8 mouse cellular contexts compared by ENCODE assay signal in the genomic region with DNA sequence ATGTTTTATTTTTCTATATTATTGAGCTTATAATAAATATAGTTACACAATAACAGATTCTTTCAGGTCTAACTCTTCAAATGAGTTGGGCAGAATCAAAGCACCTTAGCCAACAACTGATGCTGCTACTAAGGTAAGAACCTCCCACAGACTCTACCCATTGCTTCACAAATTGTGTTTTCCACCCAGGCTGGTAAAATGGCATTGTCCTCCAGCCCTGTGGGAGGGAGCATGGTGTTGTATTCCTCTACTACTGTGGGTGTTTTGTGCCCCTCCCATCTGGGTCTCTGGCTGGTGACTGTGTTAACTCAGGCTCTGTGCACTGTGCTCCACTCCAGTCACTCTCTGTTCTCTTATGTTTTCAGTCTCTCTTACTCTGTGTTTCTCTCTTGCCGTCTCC. TPM values are rescaled to one million over a fixed set of nuclear protein-coding genes. Genes with fewer than 3 reads are reported as not detected.
DNase-seq lines count a peak whose midpoint lies in the region; ATAC-seq lines count a peak whose summit lies in the region.

No protein-coding gene starts in this region.

- H3K4me1 ChIP-seq in kidney, embryonic 14.5 days (ENCODE audit: control insufficient read depth, insufficient read depth, low read length), result peaks cover 26% of the 10 kb centered on the region
- peaks cover 29% of the 10 kb centered on the region for H3K4me1 ChIP-seq in embryonic facial prominence, embryonic 10.5 days
- H3K4me1 ChIP-seq in hindbrain, embryonic 12.5 days, result peaks cover 26% of the 10 kb centered on the region
- H3K4me1 ChIP-seq in midbrain, embryonic 11.5 days (ENCODE audit: control insufficient read depth, insufficient read depth, low read length), result peaks cover 20% of the 10 kb centered on the region

- H3K9ac ChIP-seq in kidney, embryonic 14.5 days (ENCODE audit: low read depth, low read length), result no peak overlapping the region; the same call in 1 of the 2 replicates
- peak overlapping the region; percentile 44 for H3K9ac ChIP-seq in hindbrain, embryonic 12.5 days
- no peak overlapping the region for H3K9ac ChIP-seq in midbrain, embryonic 11.5 days (ENCODE audit: low read length)

- ATAC-seq in kidney, embryonic 14.5 days (ENCODE audit: low FRiP score, low TSS enrichment), result no peak
- ATAC-seq in hindbrain, embryonic 12.5 days (ENCODE audit: low FRiP score), result no peak
- ATAC-seq in midbrain, embryonic 11.5 days (ENCODE audit: low FRiP score), result no peak
- ATAC-seq in erythroid progenitor cell, adult 5-6 weeks (replicated peaks; ENCODE audit: low FRiP score, poor library complexity, severe bottlenecking), result no peak

- H3K4me2 ChIP-seq in kidney, embryonic 14.5 days (replicated peaks; ENCODE audit: low read depth, low read length), result peak overlapping the region; percentile 70
- peak overlapping the region; percentile 70 for H3K4me2 ChIP-seq in hindbrain, embryonic 12.5 days (replicated peaks)
- H3K4me2 ChIP-seq in midbrain, embryonic 11.5 days, result peak overlapping the region; percentile 63; the same call in 1 of the 2 replicates

- no peak overlapping the region for H3K27ac ChIP-seq in kidney, embryonic 14.5 days (ENCODE audit: low read depth, low read length)
- no peak overlapping the region for H3K27ac ChIP-seq in embryonic facial prominence, embryonic 10.5 days (replicated peaks)
- no peak overlapping the region for H3K27ac ChIP-seq in hindbrain, embryonic 12.5 days
- H3K27ac ChIP-seq in midbrain, embryonic 11.5 days (ENCODE audit: low read depth, low read length), result no peak overlapping the region

- peak overlapping the region; percentile 99; the same call in 1 of the 2 replicates for H3K4me3 ChIP-seq in kidney, embryonic 14.5 days (ENCODE audit: low read length)
- H3K4me3 ChIP-seq in embryonic facial prominence, embryonic 10.5 days, result peak overlapping the region; percentile 94
- H3K4me3 ChIP-seq in hindbrain, embryonic 12.5 days, result peak overlapping the region; percentile 97; the same call in 1 of the 2 replicates
- H3K4me3 ChIP-seq in midbrain, embryonic 11.5 days (ENCODE audit: low read depth, low read length), result no peak overlapping the region

- no peaks in the 10 kb centered on the region for H3K9me3 ChIP-seq in kidney, embryonic 14.5 days (ENCODE audit: control insufficient read depth, low read length)
- H3K9me3 ChIP-seq in embryonic facial prominence, embryonic 10.5 days, result no peaks in the 10 kb centered on the region
- H3K9me3 ChIP-seq in hindbrain, embryonic 12.5 days (replicated peaks), result no peaks in the 10 kb centered on the region
- H3K9me3 ChIP-seq in midbrain, embryonic 11.5 days (ENCODE audit: control insufficient read depth, low read length), result no peaks in the 10 kb centered on the region

- peaks cover 7% of the 10 kb centered on the region for H3K36me3 ChIP-seq in kidney, embryonic 14.5 days (ENCODE audit: control insufficient read depth, insufficient read depth, low read length)
- peaks cover 22% of the 10 kb centered on the region for H3K36me3 ChIP-seq in embryonic facial prominence, embryonic 10.5 days (replicated peaks)
- 0 out of 2 replicates have a peak, but pooled peaks cover 5% of the 10 kb centered on the region for H3K36me3 ChIP-seq in hindbrain, embryonic 12.5 days
- H3K36me3 ChIP-seq in midbrain, embryonic 11.5 days (ENCODE audit: control insufficient read depth, insufficient read depth, low read length), result no peaks in the 10 kb centered on the region

- DNase-seq in kidney, postnatal 10 days, result no peak
- DNase-seq in embryonic facial prominence, embryonic 10.5 days (ENCODE audit: low spot score), result no peak
- DNase-seq in midbrain, embryonic 11.5 days (ENCODE audit: low spot score, missing footprints), result no peak
- DNase-seq in adrenal gland, postnatal 25 days, result no peak
- no peak for DNase-seq in gastrocnemius, adult 18-20 months (ENCODE audit: low spot score)

- WGBS in kidney, embryonic 14.5 days, result 30% methylated on average over 1 of the region's 1 CpGs
- 50% methylated on average over 1 of the region's 1 CpGs for WGBS in embryonic facial prominence, embryonic 10.5 days
- WGBS in hindbrain, embryonic 12.5 days, result 44% methylated on average over 1 of the region's 1 CpGs
- WGBS in midbrain, embryonic 11.5 days, result 53% methylated on average over 1 of the region's 1 CpGs

- no peaks in the 10 kb centered on the region for H3K27me3 ChIP-seq in kidney, embryonic 14.5 days (ENCODE audit: control insufficient read depth, insufficient read depth, low read length)
- no peaks in the 10 kb centered on the region for H3K27me3 ChIP-seq in embryonic facial prominence, embryonic 10.5 days (replicated peaks; ENCODE audit: low read depth, poor library complexity, severe bottlenecking)
- no peaks in the 10 kb centered on the region for H3K27me3 ChIP-seq in hindbrain, embryonic 12.5 days
- H3K27me3 ChIP-seq in midbrain, embryonic 11.5 days (ENCODE audit: control insufficient read depth, insufficient read depth, low read length), result no peaks in the 10 kb centered on the region

RNA-seq across cellular contexts. Expression of gene Mzt1, which starts 2.4 kb away (rescaled TPM):
- 66.0 and 86.2 TPM in 2 replicates for polyA plus RNA-seq in kidney, embryonic 14.5 days (2014; fragmentation: Nextera tagmentation; extraction: Ambion mirVana)
- 96.8 and 101 TPM in 2 replicates for polyA plus RNA-seq in embryonic facial prominence, embryonic 10.5 days (2016; fragmentation: Nextera tagmentation; extraction: Ambion mirVana)
- polyA plus RNA-seq in hindbrain, embryonic 12.5 days (2016; fragmentation: Nextera tagmentation; extraction: Ambion mirVana), result 130 and 140 TPM in 2 replicates
- polyA plus RNA-seq in midbrain, embryonic 11.5 days (2014; fragmentation: Nextera tagmentation; extraction: Ambion mirVana), result 111 and 133 TPM in 2 replicates
- 153 and 187 TPM in 2 replicates for total RNA-seq in erythroid progenitor cell, adult 5-6 weeks (2015; ENCODE audit: low replicate concordance)
- total RNA-seq in erythroid progenitor cell, adult 5-6 weeks (2017; ENCODE audit: low replicate concordance), result 87.4 and 104 TPM in 2 replicates
- total RNA-seq in adrenal gland, postnatal 25 days (2021), result 31.1 and 35.6 TPM in 2 replicates
- total RNA-seq in gastrocnemius, adult 18-20 months (2021), result 10 to 100 TPM; 33.8 to 35.5 TPM

RNA-seq across cellular contexts. Expression of gene Bora, which starts 2.5 kb away (rescaled TPM):
- 77.1 and 97.6 TPM in 2 replicates for polyA plus RNA-seq in kidney, embryonic 14.5 days (2014; fragmentation: Nextera tagmentation; extraction: Ambion mirVana)
- polyA plus RNA-seq in embryonic facial prominence, embryonic 10.5 days (2016; fragmentation: Nextera tagmentation; extraction: Ambion mirVana), result 87.0 and 93.0 TPM in 2 replicates
- polyA plus RNA-seq in hindbrain, embryonic 12.5 days (2016; fragmentation: Nextera tagmentation; extraction: Ambion mirVana), result 50.3 and 52.1 TPM in 2 replicates
- polyA plus RNA-seq in midbrain, embryonic 11.5 days (2014; fragmentation: Nextera tagmentation; extraction: Ambion mirVana), result 64.0 and 66.1 TPM in 2 replicates
- 108 and 116 TPM in 2 replicates for total RNA-seq in erythroid progenitor cell, adult 5-6 weeks (2015; ENCODE audit: low replicate concordance)
- total RNA-seq in erythroid progenitor cell, adult 5-6 weeks (2017; ENCODE audit: low replicate concordance), result 85.2 and 88.0 TPM in 2 replicates
- 4.5 and 6.6 TPM in 2 replicates for total RNA-seq in adrenal gland, postnatal 25 days (2021)
- total RNA-seq in gastrocnemius, adult 18-20 months (2021), result under 1 TPM; 0.84 to 0.95 TPM

RNA-seq across cellular contexts. Expression of gene Rpl36a-ps1, which starts 49.4 kb away (rescaled TPM):
- polyA plus RNA-seq in kidney, embryonic 14.5 days (2014; fragmentation: Nextera tagmentation; extraction: Ambion mirVana), result 2.6 and 2.9 TPM in 2 replicates
- 1.4 TPM in 1 of 2 replicates, not detected in the other for polyA plus RNA-seq in embryonic facial prominence, embryonic 10.5 days (2016; fragmentation: Nextera tagmentation; extraction: Ambion mirVana)
- 1.6 TPM in 1 of 2 replicates, not detected in the other for polyA plus RNA-seq in hindbrain, embryonic 12.5 days (2016; fragmentation: Nextera tagmentation; extraction: Ambion mirVana)
- polyA plus RNA-seq in midbrain, embryonic 11.5 days (2014; fragmentation: Nextera tagmentation; extraction: Ambion mirVana), result 0.76 and 2.0 TPM in 2 replicates
- total RNA-seq in erythroid progenitor cell, adult 5-6 weeks (2015; ENCODE audit: low replicate concordance), result 6.3 and 8.3 TPM in 2 replicates
- 4.3 TPM in 1 of 2 replicates, not detected in the other for total RNA-seq in erythroid progenitor cell, adult 5-6 weeks (2017; ENCODE audit: low replicate concordance)
- total RNA-seq in adrenal gland, postnatal 25 days (2021), result 4.4 TPM in 1 of 2 replicates, not detected in the other
- total RNA-seq in gastrocnemius, adult 18-20 months (2021), result 1 to 10 TPM; 1.3 to 1.8 TPM

RNA-seq across cellular contexts. Expression of gene Pibf1, which starts 55.7 kb away (rescaled TPM):
- 24.1 and 24.9 TPM in 2 replicates for polyA plus RNA-seq in kidney, embryonic 14.5 days (2014; fragmentation: Nextera tagmentation; extraction: Ambion mirVana)
- 22.1 and 23.6 TPM in 2 replicates for polyA plus RNA-seq in embryonic facial prominence, embryonic 10.5 days (2016; fragmentation: Nextera tagmentation; extraction: Ambion mirVana)
- 23.9 and 24.2 TPM in 2 replicates for polyA plus RNA-seq in hindbrain, embryonic 12.5 days (2016; fragmentation: Nextera tagmentation; extraction: Ambion mirVana)
- 22.8 and 27.1 TPM in 2 replicates for polyA plus RNA-seq in midbrain, embryonic 11.5 days (2014; fragmentation: Nextera tagmentation; extraction: Ambion mirVana)
- total RNA-seq in erythroid progenitor cell, adult 5-6 weeks (2015; ENCODE audit: low replicate concordance), result 14.4 and 28.9 TPM in 2 replicates
- 29.8 and 39.6 TPM in 2 replicates for total RNA-seq in erythroid progenitor cell, adult 5-6 weeks (2017; ENCODE audit: low replicate concordance)
- 10.8 and 13.8 TPM in 2 replicates for total RNA-seq in adrenal gland, postnatal 25 days (2021)
- 1 to 10 TPM; 8.3 to 9.0 TPM for total RNA-seq in gastrocnemius, adult 18-20 months (2021)

RNA-seq across cellular contexts. Expression of gene Dis3, which starts 56.1 kb away (rescaled TPM):
- polyA plus RNA-seq in kidney, embryonic 14.5 days (2014; fragmentation: Nextera tagmentation; extraction: Ambion mirVana), result 28.7 and 46.5 TPM in 2 replicates
- 42.9 and 43.3 TPM in 2 replicates for polyA plus RNA-seq in embryonic facial prominence, embryonic 10.5 days (2016; fragmentation: Nextera tagmentation; extraction: Ambion mirVana)
- polyA plus RNA-seq in hindbrain, embryonic 12.5 days (2016; fragmentation: Nextera tagmentation; extraction: Ambion mirVana), result 36.4 and 43.4 TPM in 2 replicates
- 44.9 and 46.0 TPM in 2 replicates for polyA plus RNA-seq in midbrain, embryonic 11.5 days (2014; fragmentation: Nextera tagmentation; extraction: Ambion mirVana)
- total RNA-seq in erythroid progenitor cell, adult 5-6 weeks (2015; ENCODE audit: low replicate concordance), result 16.8 and 23.1 TPM in 2 replicates
- 20.0 and 47.0 TPM in 2 replicates for total RNA-seq in erythroid progenitor cell, adult 5-6 weeks (2017; ENCODE audit: low replicate concordance)
- total RNA-seq in adrenal gland, postnatal 25 days (2021), result 21.2 and 24.9 TPM in 2 replicates
- 10 to 100 TPM; 10.1 to 11.6 TPM for total RNA-seq in gastrocnemius, adult 18-20 months (2021)
